Mouse (Mus musculus) myocyte (in vitro differentiated cells): ENCODE results near the gene Alkbh6.

ENCODE experiments used
- E2F4 ChIP-seq: IDR thresholded peaks from one replicate; pipeline ENCODE4 v1.6.1; 2011; ENCODE audit warnings: mild to moderate bottlenecking, control low read depth, moderate library complexity; ENCODE audit not compliant: insufficient read depth
- MYOD1 ChIP-seq, 3 experiments: IDR thresholded peaks; one replicate each; pipeline ENCODE4 v1.6.1; 2011; ENCODE audit warnings: control low read depth in 2 of 3, low read depth in 2 of 3, mild to moderate bottlenecking in 2 of 3, moderate library complexity in 1 of 3; ENCODE audit not compliant: insufficient read length in 2 of 3, control insufficient read depth in 1 of 3
- MYOG ChIP-seq, 3 experiments: IDR thresholded peaks; one replicate each; pipeline ENCODE4 v1.6.1; 2011; ENCODE audit warnings: control low read depth in 2 of 3, low read depth in 2 of 3, mild to moderate bottlenecking in 2 of 3; ENCODE audit not compliant: insufficient read length in 2 of 3, control insufficient read depth in 1 of 3, insufficient read depth in 1 of 3
- POLR2A ChIP-seq: IDR thresholded peaks from one replicate; pipeline ENCODE4 v1.6.1; 2011; ENCODE audit warnings: low read depth, mild to moderate bottlenecking, control low read depth, moderate library complexity; ENCODE audit not compliant: insufficient read length
- POLR2AphosphoS2 ChIP-seq: IDR thresholded peaks from one replicate; pipeline ENCODE4 v1.6.1; 2011; ENCODE audit warnings: low read depth, control low read depth; ENCODE audit not compliant: insufficient read length
- TCF12 ChIP-seq: IDR thresholded peaks from one replicate; pipeline ENCODE4 v1.6.1; 2011; ENCODE audit warnings: mild to moderate bottlenecking, control low read depth; ENCODE audit not compliant: poor library complexity, insufficient read depth, severe bottlenecking
- TCF3 ChIP-seq: IDR thresholded peaks from one replicate; pipeline ENCODE4 v1.6.1; 2011; ENCODE audit warnings: low read depth, control low read depth; ENCODE audit not compliant: insufficient read length
- USF1 ChIP-seq: IDR thresholded peaks from one replicate; pipeline ENCODE4 v1.6.1; 2011; ENCODE audit warnings: low read depth, mild to moderate bottlenecking, control low read depth, moderate library complexity

DNA sequence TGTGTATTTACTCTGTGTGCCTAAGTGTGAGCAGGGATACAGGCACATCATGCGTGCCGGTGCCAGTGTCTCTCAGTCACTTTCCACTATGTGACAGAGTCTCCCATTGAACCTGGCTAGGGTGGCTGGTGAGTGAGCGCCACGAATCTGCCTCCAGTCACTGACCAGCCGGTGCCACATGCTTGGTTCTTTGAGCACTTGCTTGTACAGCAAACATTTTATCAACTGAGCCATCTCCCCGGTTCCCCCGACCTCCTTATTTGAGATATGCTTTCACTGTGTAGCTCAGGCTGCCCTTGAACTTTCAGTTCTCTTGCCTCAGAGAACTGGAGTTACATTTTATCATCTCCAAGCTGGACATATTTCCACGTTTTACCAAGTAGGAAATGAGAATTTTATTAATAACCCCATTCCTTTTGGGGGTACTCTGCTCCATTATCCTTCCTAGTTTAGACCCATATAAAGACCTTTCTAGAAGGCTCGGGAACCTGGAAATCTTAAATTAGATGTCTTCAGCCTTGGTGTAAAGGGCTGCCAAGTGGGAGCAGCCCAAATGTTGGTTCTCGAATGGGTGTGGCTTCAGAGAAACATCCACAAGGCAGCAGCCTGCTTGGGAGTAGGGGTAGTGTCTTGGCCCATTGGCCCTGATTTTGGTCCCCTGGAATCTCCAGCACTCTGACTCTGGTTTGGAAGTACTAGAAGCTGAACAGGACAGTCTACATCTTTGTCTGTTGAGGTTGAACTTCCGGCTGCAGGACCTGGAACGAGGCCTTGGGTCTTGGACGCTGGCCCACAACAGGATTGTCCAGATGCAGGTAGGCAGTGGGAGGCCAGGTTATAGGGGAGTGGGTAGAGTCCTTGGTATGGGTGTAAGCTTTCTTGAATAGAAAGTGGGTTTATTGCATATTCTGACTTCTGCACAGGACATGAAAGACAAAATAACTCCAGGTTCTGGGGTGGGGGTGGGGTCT is 7.3 kb downstream of the Alkbh6 start:
- TF ChIP-seq POLR2A (no peak), POLR2AphosphoS2 (no peak), E2F4 (no peak), MYOG (IDR thresholded peaks at IDR 0.05; ENCODE audit: control insufficient read depth in 1 of 3, insufficient read depth in 1 of 3, insufficient read length in 2 of 3, low read depth in 2 of 3) (no peak), TCF3 (no peak), TCF12 (no peak), USF1 (no peak), MYOD1 (IDR thresholded peaks at IDR 0.05; ENCODE audit: control insufficient read depth in 1 of 3, insufficient read length in 2 of 3, low read depth in 2 of 3) (no peak)
